Mouse (Mus musculus) lung, adult 2 months (tissue): ENCODE results near the gene Rassf5.

Source experiments
- CTCF ChIP-seq: fragments of 200-500 bp; IDR thresholded peaks from 2 replicates; pipeline ENCODE4 v1.5.1; 2011; ENCODE audit warnings: mild to moderate bottlenecking, low read length, control low read depth; ENCODE audit not compliant: insufficient read depth
- POLR2A ChIP-seq: fragments of 200-500 bp; IDR thresholded peaks from 2 replicates; pipeline ENCODE4 v1.6.1; 2011; ENCODE audit warnings: low read depth, mild to moderate bottlenecking, control low read depth, low read length, borderline replicate concordance; ENCODE audit errors: extremely low read depth

GRCm38 (mm10) chr1:131204461-131204860 is 40.6 kb downstream of the Rassf5 start:
- TF ChIP-seq CTCF (no peak), POLR2A (no peak)
